Mouse (Mus musculus): Measurements from ENCODE around the gene Bach1.

Gene Bach1

DNA sequence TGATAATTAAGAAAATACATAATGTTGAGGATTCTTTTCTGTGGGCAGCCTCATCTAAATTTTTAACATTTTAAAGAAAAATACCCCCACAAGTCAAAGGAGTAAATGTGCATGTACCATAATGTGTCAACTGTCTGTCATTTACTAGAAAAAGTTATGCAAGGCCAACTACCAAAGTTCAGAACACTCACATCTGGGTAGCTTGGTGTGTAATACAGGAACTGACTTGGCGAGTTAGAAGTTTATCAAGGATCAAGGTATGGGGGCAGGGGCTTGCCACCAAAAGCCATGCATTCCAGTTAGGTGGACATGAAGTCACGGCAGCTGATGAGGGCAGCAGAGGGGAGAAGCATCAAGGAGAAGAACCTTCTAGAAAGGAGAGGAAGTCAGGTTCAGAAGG, 13.2 kb downstream of the Bach1 start:
- ATAC-seq (ENCODE audit: low TSS enrichment): no peak

DNA sequence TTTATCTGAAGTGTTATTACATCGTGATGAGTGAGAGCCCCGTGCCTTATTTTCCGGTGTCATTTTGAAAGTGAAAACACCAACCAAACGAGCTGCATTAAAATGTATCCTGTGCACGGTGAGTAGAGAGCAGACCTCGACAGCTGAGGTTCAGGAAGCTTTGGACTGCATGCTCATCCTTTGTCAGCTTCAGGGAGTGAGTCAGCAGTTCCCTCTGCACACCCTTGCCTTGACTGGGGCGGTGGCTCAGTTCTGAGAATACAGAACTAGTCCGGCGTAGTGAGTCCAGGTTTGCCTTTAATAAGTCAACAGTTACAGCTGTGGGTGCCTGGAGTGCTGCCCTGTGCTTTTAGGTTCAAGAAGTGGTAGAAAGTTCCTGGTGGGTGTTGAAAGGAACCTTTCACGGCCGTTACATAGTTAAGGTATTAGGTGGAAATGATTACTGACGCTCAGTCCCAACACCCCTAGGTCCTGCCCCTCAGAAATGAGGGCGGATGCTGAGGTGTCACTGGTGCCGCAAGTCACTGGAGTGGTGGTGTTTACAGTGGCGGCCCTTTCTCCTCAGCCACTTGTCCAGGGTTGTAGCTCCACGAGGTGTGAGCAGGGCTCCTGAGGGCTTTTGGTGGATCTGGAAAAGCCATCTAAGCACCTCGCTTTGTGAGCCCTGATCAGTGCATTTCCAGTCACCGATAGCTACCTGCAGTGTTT, 14.4 kb downstream of the Bach1 start:
- no peak for ATAC-seq (ENCODE audit: low TSS enrichment)

GRCm38 (mm10) chr16:87714550-87714949, 15.8 kb downstream of the Bach1 start:
- no peak for ATAC-seq (ENCODE audit: low TSS enrichment)

- no peak for ATAC-seq (ENCODE audit: low TSS enrichment)
Observed at GRCm38 (mm10) chr16:87715221-87715620, 16.5 kb downstream of the Bach1 start.

- no peak for ATAC-seq (ENCODE audit: low TSS enrichment)
Observed at GRCm38 (mm10) chr16:87716269-87716668, 17.5 kb downstream of the Bach1 start.

DNA sequence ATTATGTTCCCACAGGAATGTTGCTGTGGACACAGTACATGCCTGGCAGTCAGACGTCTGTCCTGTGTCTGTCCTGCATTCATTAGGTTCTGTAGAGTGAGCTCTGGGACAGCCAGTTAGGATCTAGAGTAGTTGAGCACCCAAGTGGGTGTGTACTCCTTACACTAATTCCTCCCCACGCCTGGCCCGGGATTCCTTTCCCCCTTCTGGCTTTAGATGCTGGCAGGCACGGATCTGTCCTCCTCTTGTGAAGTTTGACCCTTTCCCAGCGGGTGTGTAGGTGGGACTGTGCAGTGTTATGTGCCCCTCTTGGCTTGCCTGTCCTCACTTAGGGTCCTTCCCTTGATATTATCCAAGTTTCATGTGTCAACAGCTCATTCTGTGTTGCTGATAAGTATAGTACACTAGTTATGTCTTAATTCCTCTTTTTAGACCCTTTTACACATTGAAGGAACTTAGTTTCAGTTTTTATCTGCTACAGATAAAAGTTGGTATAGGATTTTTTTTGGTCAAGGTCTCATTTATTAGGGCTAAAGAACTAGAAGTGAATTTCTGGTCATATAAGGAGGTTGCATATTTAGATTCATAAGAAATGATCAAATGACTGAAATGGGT, 18.4 kb downstream of the Bach1 start:
- ATAC-seq (ENCODE audit: low TSS enrichment): no peak

DNA sequence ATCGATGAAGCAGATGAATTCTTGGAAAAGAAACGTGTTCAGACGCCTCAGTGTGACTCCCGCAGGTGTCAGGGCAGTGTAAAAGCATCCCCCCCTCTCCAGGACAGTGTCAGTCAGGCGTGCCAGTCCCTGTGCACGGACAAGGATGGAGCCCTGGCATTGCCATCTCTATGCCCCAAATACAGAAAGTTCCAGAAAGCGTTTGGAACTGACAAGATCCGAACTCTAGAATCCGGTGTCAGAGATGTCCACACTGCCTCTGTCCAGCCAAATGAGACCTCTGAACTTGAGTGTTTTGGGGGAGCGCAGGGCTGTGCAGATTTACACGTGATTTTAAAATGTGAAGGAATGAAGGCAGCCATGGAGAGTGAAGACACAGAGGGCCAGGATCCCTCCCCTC, 20.3 kb downstream of the Bach1 start:
- ATAC-seq (ENCODE audit: low TSS enrichment): no peak

- ATAC-seq (ENCODE audit: low TSS enrichment): no peak
Observed at GRCm38 (mm10) chr16:87719688-87720283, 21.0 kb downstream of the Bach1 start.

DNA sequence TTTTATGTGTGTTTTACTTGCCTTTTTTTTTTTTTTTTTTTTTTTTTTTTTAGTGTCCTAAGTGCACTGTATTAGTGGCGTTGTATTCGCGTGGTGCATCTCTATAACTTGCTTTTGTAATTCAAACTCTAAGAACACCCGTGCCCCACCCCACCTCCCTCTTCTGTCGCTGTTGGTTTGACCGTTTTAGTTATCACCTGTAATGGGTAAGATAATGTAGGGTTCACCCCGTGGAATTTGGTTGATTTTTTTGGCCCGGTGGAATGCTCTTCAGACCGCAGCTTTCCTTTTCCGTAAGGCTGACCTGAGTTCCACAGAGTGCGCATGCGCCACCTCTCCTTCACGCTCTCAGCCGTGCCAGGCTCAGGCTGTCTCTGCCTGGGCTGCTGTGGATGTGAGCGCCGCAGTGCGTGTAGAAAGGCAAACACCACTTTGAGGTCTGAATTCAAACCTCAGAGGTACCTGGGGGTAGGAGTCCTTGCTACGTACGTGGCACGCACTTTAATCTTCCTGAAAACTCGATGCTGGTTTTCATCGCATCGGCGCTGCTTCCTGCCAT, 22.2 kb downstream of the Bach1 start:
- ATAC-seq (ENCODE audit: low TSS enrichment): no peak

DNA sequence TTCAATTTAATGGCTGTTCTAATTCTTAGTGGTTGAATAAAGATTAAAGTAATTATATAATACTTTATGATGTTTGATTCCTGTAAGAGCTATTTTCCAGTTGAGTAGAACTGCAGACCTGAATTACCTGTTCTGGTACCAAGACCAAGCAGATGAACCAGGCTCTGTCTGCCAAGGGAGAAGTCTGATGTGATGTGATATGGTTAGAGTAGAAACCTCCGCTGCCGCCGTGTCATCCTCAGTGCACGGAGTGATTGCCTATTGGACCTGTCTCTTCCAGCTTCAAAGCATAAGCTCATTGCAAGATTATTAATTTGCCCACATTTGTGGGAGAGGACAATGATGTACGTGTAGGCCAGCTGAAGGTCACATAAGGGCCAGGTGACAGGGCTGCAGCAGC, 24.1 kb downstream of the Bach1 start:
- no peak for ATAC-seq (ENCODE audit: low TSS enrichment)

- ATAC-seq (ENCODE audit: low TSS enrichment): no peak
Observed at GRCm38 (mm10) chr16:87723479-87723878, 24.7 kb downstream of the Bach1 start.

DNA sequence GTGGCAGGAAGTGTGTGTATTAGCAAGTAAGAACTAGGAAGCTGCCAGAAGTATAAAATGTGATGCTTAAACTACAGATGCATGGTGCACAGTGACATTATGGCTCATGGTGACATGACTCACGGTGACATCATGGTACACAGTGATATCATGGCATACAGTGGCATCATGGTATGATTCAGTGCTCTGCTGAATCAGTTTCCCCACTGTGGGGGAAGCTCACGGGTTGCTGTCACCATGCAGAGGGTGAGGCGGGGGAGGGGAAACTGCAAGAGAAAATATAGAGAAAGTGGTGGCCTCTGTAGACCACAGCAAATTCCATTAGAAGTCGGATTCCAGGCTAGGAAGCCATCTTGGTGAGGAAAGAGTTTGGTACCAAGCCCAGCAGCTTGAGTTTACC, 26.1 kb downstream of the Bach1 start:
- ATAC-seq (ENCODE audit: low TSS enrichment): no peak

DNA sequence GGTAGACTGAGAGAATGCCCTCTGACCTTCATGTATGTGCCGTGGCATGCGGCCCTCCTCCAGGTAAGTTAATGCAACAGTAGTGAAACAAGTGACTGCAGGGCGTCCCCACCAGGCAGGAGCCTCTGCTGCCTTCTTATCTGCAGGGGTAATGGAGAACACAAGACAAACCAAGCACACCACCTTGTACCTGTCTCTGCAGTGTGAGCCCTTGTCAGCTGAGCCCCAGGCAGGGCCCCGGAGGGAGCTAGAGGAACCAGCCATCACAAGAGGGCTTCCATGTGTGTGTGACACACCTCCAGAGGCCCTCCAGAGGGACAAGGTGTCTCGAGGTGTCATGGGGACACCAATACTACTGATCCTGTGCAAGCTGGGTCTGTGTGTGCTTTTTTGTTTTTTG, 26.5 kb downstream of the Bach1 start:
- no peak for ATAC-seq (ENCODE audit: low TSS enrichment)

DNA sequence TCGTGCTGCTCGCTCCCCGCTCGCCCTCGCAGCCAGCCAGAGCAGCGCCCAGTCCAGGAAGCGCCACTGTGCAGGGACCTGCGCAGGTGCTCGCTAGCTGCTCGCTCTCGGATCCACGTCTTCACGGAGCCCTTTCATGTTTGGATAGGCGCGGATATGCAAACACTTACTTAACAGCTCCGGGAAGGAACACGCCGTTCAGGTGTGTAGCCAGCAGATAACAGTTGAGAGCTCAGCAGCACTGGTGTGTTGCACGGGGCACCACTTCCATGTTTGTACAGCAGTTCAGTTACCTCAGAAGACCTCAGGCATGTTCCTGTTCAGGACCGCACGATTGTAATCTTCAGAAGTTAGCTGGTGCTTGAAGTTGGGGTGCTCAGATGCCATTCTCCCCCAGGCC, 27.2 kb downstream of the Bach1 start:
- no peak for ATAC-seq (ENCODE audit: low TSS enrichment)

- ATAC-seq (ENCODE audit: low TSS enrichment): no peak
Observed at GRCm38 (mm10) chr16:87726369-87726768, 27.6 kb downstream of the Bach1 start.

- ATAC-seq (ENCODE audit: low TSS enrichment): no peak
Observed at GRCm38 (mm10) chr16:87727250-87727649, 28.5 kb downstream of the Bach1 start.

- no peak for ATAC-seq (ENCODE audit: low TSS enrichment)
Observed at GRCm38 (mm10) chr16:87727918-87728317, 29.2 kb downstream of the Bach1 start.

DNA sequence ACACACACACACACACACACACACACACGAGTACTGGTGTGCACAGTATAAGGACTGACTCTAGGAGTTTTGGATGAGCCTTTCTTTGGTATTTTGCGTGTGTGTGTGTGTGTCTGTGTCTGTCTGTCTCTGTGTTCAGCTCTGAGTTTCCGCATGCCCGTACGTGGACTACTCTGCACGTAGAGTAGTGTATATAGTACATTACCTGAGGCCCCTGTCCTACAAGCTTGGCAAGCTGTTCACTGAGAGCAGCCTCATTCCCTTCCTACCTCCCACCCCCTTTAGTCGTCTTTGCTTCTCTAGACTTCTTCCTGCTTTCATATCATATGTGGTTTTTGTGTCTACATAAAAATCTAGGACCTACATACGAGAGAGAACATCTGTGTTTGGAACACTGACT, 30.0 kb downstream of the Bach1 start:
- ATAC-seq (ENCODE audit: low TSS enrichment): no peak

- ATAC-seq (ENCODE audit: low TSS enrichment): no peak
Observed at GRCm38 (mm10) chr16:87729469-87729868, 30.7 kb downstream of the Bach1 start.

GRCm38 (mm10) chr16:87734868-87735381, 36.2 kb downstream of the Bach1 start:
- ATAC-seq (ENCODE audit: low TSS enrichment): no peak

DNA sequence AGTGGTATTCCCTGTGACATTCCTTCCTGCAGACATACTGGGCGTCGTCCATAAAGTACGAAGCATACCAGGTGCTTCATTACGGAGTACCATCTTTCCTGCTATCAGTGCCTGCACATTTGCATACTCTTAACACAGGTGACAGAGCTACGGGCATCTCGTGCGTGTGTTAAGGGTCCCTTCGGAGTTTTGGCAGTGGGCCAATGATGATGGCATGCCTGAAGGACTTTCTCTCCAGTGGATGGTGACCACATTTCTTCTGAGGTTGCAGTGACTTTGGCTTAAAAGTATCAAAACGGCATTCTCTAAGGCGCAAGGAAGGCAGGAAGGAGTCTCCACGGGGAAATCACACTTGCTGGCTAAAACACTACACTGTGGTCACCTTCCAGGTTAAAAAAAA, 37.4 kb downstream of the Bach1 start:
- no peak for ATAC-seq (ENCODE audit: low TSS enrichment)

- no peak for ATAC-seq (ENCODE audit: low TSS enrichment)
Observed at GRCm38 (mm10) chr16:87737296-87737695, 38.6 kb downstream of the Bach1 start.
